In the genomic region with DNA sequence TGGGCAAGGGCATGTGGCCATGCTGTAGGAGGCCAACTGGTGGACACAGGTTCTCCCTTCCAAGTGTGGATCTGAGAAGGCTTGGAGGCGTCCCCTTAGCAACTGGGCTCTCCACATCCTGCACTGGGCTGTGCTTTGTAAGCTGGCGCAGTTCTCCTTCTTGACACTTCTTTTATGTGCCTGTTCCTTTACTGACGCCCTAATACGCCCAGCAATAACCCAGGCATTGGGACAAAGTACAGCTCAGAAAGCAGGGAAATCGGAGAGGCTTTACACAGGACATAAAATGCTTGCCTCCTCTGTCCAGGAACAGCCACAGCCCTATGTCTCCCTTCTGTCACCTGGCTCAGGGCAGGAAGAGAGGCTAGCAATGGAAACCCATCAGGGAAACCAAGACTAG, we compare ENCODE assay signal across 18 mouse cellular contexts. TPM values are rescaled to one million over a fixed set of nuclear protein-coding genes. Genes with fewer than 3 reads are reported as not detected.
DNase-seq lines count a peak whose midpoint lies in the region; ATAC-seq and TF ChIP-seq lines count a peak whose summit lies in the region.
"Had no signal": no experiment of that assay in that cellular context is flagged by ENCODE, and none has a peak within 500 bp of the region (broad histone marks: within the 10 kb centered on the region; RNA-seq: fewer than 3 reads in every experiment).

No protein-coding gene starts in this region.

- no peaks in the 10 kb centered on the region for H3K9me3 ChIP-seq in heart, postnatal 0 days (replicated peaks; ENCODE audit: control insufficient read depth, low read length)
- no peaks in the 10 kb centered on the region for H3K9me3 ChIP-seq in intestine, embryonic 15.5 days
- H3K9me3 ChIP-seq in limb, embryonic 10.5 days (replicated peaks) = no peaks in the 10 kb centered on the region
- H3K9me3 ChIP-seq: forebrain, embryonic 15.5 days; heart, embryonic 13.5 days; hindbrain, embryonic 10.5 days; liver, embryonic 13.5 days; lung, embryonic 15.5 days; stomach, embryonic 15.5 days had no signal

- no peak overlapping the region for H3K4me2 ChIP-seq in heart, postnatal 0 days (ENCODE audit: low read depth, low read length)
- peak overlapping the region; percentile 26 for H3K4me2 ChIP-seq in intestine, embryonic 15.5 days (replicated peaks)
- H3K4me2 ChIP-seq: forebrain, embryonic 15.5 days; heart, embryonic 13.5 days; liver, embryonic 13.5 days; lung, embryonic 15.5 days; midbrain, embryonic 11.5 days; stomach, embryonic 15.5 days had no signal

- TF ChIP-seq CTCF in heart, postnatal 0 days (IDR thresholded peaks at IDR 0.05; ENCODE audit: low read depth) = no peak

- no peak for TF ChIP-seq EP300 in heart, postnatal 0 days (IDR thresholded peaks at IDR 0.05; ENCODE audit: low read depth)

- H3K9ac ChIP-seq in heart, postnatal 0 days (replicated peaks; ENCODE audit: low read depth, low read length) = no peak overlapping the region
- H3K9ac ChIP-seq in intestine, embryonic 15.5 days = no peak overlapping the region
- H3K9ac ChIP-seq: forebrain, embryonic 15.5 days; heart, embryonic 13.5 days; liver, embryonic 13.5 days; lung, embryonic 15.5 days; stomach, embryonic 15.5 days had no signal

- H3K4me1 ChIP-seq in heart, postnatal 0 days (ENCODE audit: control insufficient read depth, insufficient read depth) = peaks cover 20% of the 10 kb centered on the region
- peaks cover 19% of the 10 kb centered on the region; the same call in 1 of the 2 replicates for H3K4me1 ChIP-seq in intestine, embryonic 15.5 days (replicated peaks)
- peaks cover 43% of the 10 kb centered on the region for H3K4me1 ChIP-seq in limb, embryonic 10.5 days
- H3K4me1 ChIP-seq: stomach, embryonic 15.5 days had no signal

- H3K36me3 ChIP-seq in heart, postnatal 0 days (replicated peaks; ENCODE audit: control insufficient read depth, insufficient read depth, low read length) = no peaks in the 10 kb centered on the region
- H3K36me3 ChIP-seq in intestine, embryonic 15.5 days = no peaks in the 10 kb centered on the region
- no peaks in the 10 kb centered on the region for H3K36me3 ChIP-seq in limb, embryonic 10.5 days
- H3K36me3 ChIP-seq: forebrain, embryonic 15.5 days; hindbrain, embryonic 10.5 days; liver, embryonic 13.5 days; lung, embryonic 15.5 days; stomach, embryonic 15.5 days had no signal

- no peak overlapping the region for H3K27ac ChIP-seq in heart, postnatal 0 days (ENCODE audit: low read depth)
- H3K27ac ChIP-seq in intestine, embryonic 15.5 days = peak overlapping the region; percentile 75
- H3K27ac ChIP-seq in limb, embryonic 10.5 days = no peak overlapping the region; the same call in 1 of the 2 replicates
- H3K27ac ChIP-seq: forebrain, embryonic 15.5 days; heart, embryonic 13.5 days; hindbrain, embryonic 10.5 days; liver, embryonic 13.5 days; lung, embryonic 15.5 days; stomach, embryonic 15.5 days had no signal

- no peaks in the 10 kb centered on the region for H3K27me3 ChIP-seq in heart, postnatal 0 days (ENCODE audit: control insufficient read depth, insufficient read depth, low read length)
- H3K27me3 ChIP-seq in intestine, embryonic 15.5 days (replicated peaks) = no peaks in the 10 kb centered on the region
- H3K27me3 ChIP-seq in limb, embryonic 10.5 days (ENCODE audit: low read depth, poor library complexity, severe bottlenecking) = no peaks in the 10 kb centered on the region
- H3K27me3 ChIP-seq: forebrain, embryonic 15.5 days; heart, embryonic 13.5 days; liver, embryonic 13.5 days; lung, embryonic 15.5 days; stomach, embryonic 15.5 days had no signal

- 0 out of 2 replicates have a peak, but pooled peaks have one; percentile 11 for ATAC-seq in heart, postnatal 0 days (ENCODE audit: insufficient read depth, low read depth)
- peak; percentile 84 for ATAC-seq in intestine, embryonic 15.5 days
- ATAC-seq: forebrain, embryonic 15.5 days had no signal

- 89% methylated on average over 5 of the region's 5 CpGs for WGBS in heart, postnatal 0 days
- 68% methylated on average over 5 of the region's 5 CpGs for WGBS in intestine, embryonic 15.5 days
- 40% methylated on average over 5 of the region's 5 CpGs for WGBS in large intestine, adult 2 months
- WGBS in limb, embryonic 10.5 days = 76% methylated on average over 5 of the region's 5 CpGs

- H3K4me3 ChIP-seq in heart, postnatal 0 days (ENCODE audit: low read depth, low read length) = no peak overlapping the region
- H3K4me3 ChIP-seq in intestine, embryonic 15.5 days (replicated peaks) = no peak overlapping the region
- no peak overlapping the region for H3K4me3 ChIP-seq in limb, embryonic 10.5 days
- H3K4me3 ChIP-seq: forebrain, embryonic 15.5 days; heart, embryonic 13.5 days; hindbrain, embryonic 10.5 days; liver, embryonic 13.5 days; lung, embryonic 15.5 days; stomach, embryonic 15.5 days had no signal

- no peak for DNase-seq in heart, postnatal 0 days (ENCODE audit: low spot score)
- no peak for DNase-seq in heart, adult 18-20 months
- peak; percentile 31 to 41 for DNase-seq in kidney, postnatal 36 days
- no peak for DNase-seq in kidney, postnatal 10 days
- peak; percentile 95 for DNase-seq in large intestine, adult 2 months (ENCODE audit: low read depth, low spot score)
- DNase-seq in limb, embryonic 10.5 days (ENCODE audit: low spot score) = no peak
- DNase-seq: adrenal gland, adult 2 months; cerebellum, adult 8-10 months; left cerebral cortex, postnatal 4 days; liver, embryonic 13.5 days; right cerebral cortex, postnatal 25 days had no signal

RNA-seq across cellular contexts. Expression of gene Suclg2, which starts 9.5 kb away (rescaled TPM):
- 79.5 and 80.0 TPM in 2 replicates for total RNA-seq in heart, postnatal 0 days (2014; rRNA removed; ENCODE audit: low replicate concordance)
- 103 and 105 TPM in 2 replicates for polyA plus RNA-seq in heart, postnatal 0 days (2015; fragmentation: Nextera tagmentation; extraction: Ambion mirVana)
- 100 to 1,000 TPM; 157 to 168 TPM for total RNA-seq in heart, adult 18-20 months (2021)
- 110 and 116 TPM in 2 replicates for polyA plus RNA-seq in intestine, embryonic 15.5 days (2015; fragmentation: Nextera tagmentation; extraction: Ambion mirVana)
- polyA plus RNA-seq in large intestine, adult 2 months (2012; rRNA removed) = 29.9 and 30.6 TPM in 2 replicates
- polyA plus RNA-seq in limb, embryonic 10.5 days (2016; fragmentation: Nextera tagmentation; extraction: Ambion mirVana) = 55.8 and 58.6 TPM in 2 replicates

Comparison
In these comparisons a context has a peak if more than half of its experiments do, and no peak if none do; other contexts are left out.
1. DNase-seq: peak in kidney, postnatal 36 days (2 of 2) and large intestine, adult 2 months (single experiment); none in heart, postnatal 0 days (single experiment), heart, adult 18-20 months (0 of 2), kidney, postnatal 10 days (single experiment) and limb, embryonic 10.5 days (single experiment).